ENCODE assay signal across 26 mouse cellular contexts in the genomic region with DNA sequence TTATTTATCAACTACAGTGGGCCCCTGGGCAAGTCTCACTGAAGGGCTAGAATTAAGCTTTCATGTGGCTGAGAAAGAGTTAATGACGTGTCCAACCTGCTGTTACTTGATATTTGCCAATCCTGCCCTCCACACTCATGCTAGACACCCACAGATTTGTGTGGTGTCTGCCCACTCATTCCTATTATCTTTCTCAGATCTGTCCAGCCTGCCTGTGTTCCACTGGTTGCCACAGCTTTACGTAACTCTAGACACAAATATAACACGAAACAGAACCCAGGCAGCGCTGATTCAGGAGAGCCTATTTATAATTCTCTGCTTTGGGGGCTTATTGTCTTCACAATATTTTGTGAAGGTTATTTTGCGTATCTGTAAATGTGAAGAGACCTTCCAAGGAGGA. TPM values are rescaled to one million over a fixed set of nuclear protein-coding genes. Genes with fewer than 3 reads are reported as not detected.
DNase-seq lines count a peak whose midpoint lies in the region; ATAC-seq and TF ChIP-seq lines count a peak whose summit lies in the region.
"Had no signal": no experiment of that assay in that cellular context is flagged by ENCODE, and none has a peak within 500 bp of the region (broad histone marks: within the 10 kb centered on the region; RNA-seq: fewer than 3 reads in every experiment).

No protein-coding gene starts in this region.

- no peak for TF ChIP-seq CTCF in left cerebral cortex, adult 2 months (IDR thresholded peaks at IDR 0.05)
- no peak for TF ChIP-seq CTCF in olfactory bulb, adult 2 months (IDR thresholded peaks at IDR 0.05; ENCODE audit: insufficient read depth, low read depth, low read length)

- DNase-seq in kidney, postnatal 36 days, result no peak
- DNase-seq in left cerebral cortex, adult 2 months (ENCODE audit: extremely low spot score in 1 of 2, low spot score in 2 of 2), result peak in 1 of 2 experiments; percentile 20
- no peak for DNase-seq in left cerebral cortex, adult 11 months (ENCODE audit: low spot score)
- DNase-seq in brain, adult 2 months (ENCODE audit: low read depth, low spot score), result peak; percentile 63
- DNase-seq in cerebellum, adult 11-12 months, result no peak
- DNase-seq: adrenal gland, postnatal 10 days; B cell, adult 2 months; cerebellum, adult 8-10 months; gastrocnemius, adult 2 months; heart, postnatal 36 days; liver; thymus, adult 2 months had no signal

- H3K4me1 ChIP-seq in kidney, embryonic 16.5 days (ENCODE audit: insufficient read depth, low read length), result peaks cover 19% of the 10 kb centered on the region
- H3K4me1 ChIP-seq in olfactory bulb, adult 2 months (ENCODE audit: control insufficient read depth, insufficient read depth, low read length), result peaks cover 19% of the 10 kb centered on the region

- TF ChIP-seq POLR2A in olfactory bulb, adult 2 months (IDR thresholded peaks at IDR 0.05; ENCODE audit: insufficient read depth, low read depth, low read length), result no peak

- H3K9ac ChIP-seq in kidney, embryonic 16.5 days (replicated peaks; ENCODE audit: low read length), result no peak overlapping the region
- H3K9ac ChIP-seq: forebrain, embryonic 12.5 days; heart, embryonic 15.5 days; hindbrain, embryonic 15.5 days; liver, embryonic 15.5 days; lung, embryonic 15.5 days; midbrain, embryonic 15.5 days; neural tube, embryonic 12.5 days had no signal

- H3K36me3 ChIP-seq in kidney, embryonic 16.5 days (ENCODE audit: insufficient read depth, low read length), result peaks cover 19% of the 10 kb centered on the region

- no peak for ATAC-seq in kidney, embryonic 16.5 days (ENCODE audit: low FRiP score, low TSS enrichment)
- ATAC-seq: midbrain, embryonic 15.5 days had no signal

- H3K27me3 ChIP-seq in kidney, embryonic 16.5 days (ENCODE audit: insufficient read depth, low read length), result no peaks in the 10 kb centered on the region
- H3K27me3 ChIP-seq: CH12.LX; forebrain, embryonic 12.5 days; hindbrain, embryonic 15.5 days; lung, embryonic 15.5 days; midbrain, embryonic 15.5 days; neural tube, embryonic 12.5 days had no signal

- intact Hi-C loops in left cerebral cortex, adult 2 months (cut with DNase I), result no loop called here

- 49% methylated on average over 5 of the region's 5 CpGs for WGBS in kidney, embryonic 16.5 days
- 52% methylated on average over 5 of the region's 5 CpGs for WGBS in olfactory bulb, adult 2 months

- no peaks in the 10 kb centered on the region for H3K9me3 ChIP-seq in kidney, embryonic 16.5 days (ENCODE audit: low read length)
- H3K9me3 ChIP-seq: forebrain, embryonic 12.5 days; G1E; heart, embryonic 15.5 days; hindbrain, embryonic 15.5 days; limb, embryonic 10.5 days; liver, embryonic 15.5 days; lung, embryonic 15.5 days; midbrain, embryonic 15.5 days; neural tube, embryonic 12.5 days had no signal

- 0 out of 2 replicates have a peak overlapping the region, but pooled peaks have one; percentile 23 for H3K27ac ChIP-seq in kidney, embryonic 16.5 days (ENCODE audit: low read length)
- peak overlapping the region; percentile 65 for H3K27ac ChIP-seq in left cerebral cortex, adult 2 months
- H3K27ac ChIP-seq in olfactory bulb, adult 2 months (ENCODE audit: insufficient read depth, low read depth, low read length), result 0 out of 2 replicates have a peak overlapping the region, but pooled peaks have one; percentile 20
- H3K27ac ChIP-seq: forebrain, embryonic 12.5 days; heart, embryonic 15.5 days; hindbrain, embryonic 15.5 days; limb, embryonic 10.5 days; liver, embryonic 15.5 days; lung, embryonic 15.5 days; macrophage; midbrain, embryonic 15.5 days; neural tube, embryonic 12.5 days; stomach, postnatal 0 days had no signal

- no peak overlapping the region for H3K4me3 ChIP-seq in kidney, embryonic 16.5 days (ENCODE audit: low read length)
- H3K4me3 ChIP-seq in left cerebral cortex, adult 2 months, result no peak overlapping the region
- no peak overlapping the region for H3K4me3 ChIP-seq in olfactory bulb, adult 2 months (ENCODE audit: insufficient read depth, low read depth, low read length)
- H3K4me3 ChIP-seq: forebrain, embryonic 12.5 days; gastrocnemius, adult 2 months; heart, embryonic 15.5 days; hindbrain, embryonic 15.5 days; limb, embryonic 10.5 days; liver, embryonic 15.5 days; lung, embryonic 15.5 days; midbrain, embryonic 15.5 days; neural tube, embryonic 12.5 days had no signal

- H3K4me2 ChIP-seq in kidney, embryonic 16.5 days (replicated peaks; ENCODE audit: low read depth, low read length), result no peak overlapping the region
- H3K4me2 ChIP-seq: forebrain, embryonic 12.5 days; heart, embryonic 15.5 days; hindbrain, embryonic 15.5 days; liver, embryonic 15.5 days; lung, embryonic 15.5 days; midbrain, embryonic 15.5 days; neural tube, embryonic 12.5 days had no signal

RNA-seq across cellular contexts. Expression of gene Rasl11a, which starts 3.6 kb away (rescaled TPM):
- 90.6 and 100 TPM in 2 replicates for polyA plus RNA-seq in kidney, embryonic 16.5 days (2015; fragmentation: Nextera tagmentation; extraction: Ambion mirVana)
- total RNA-seq in left cerebral cortex, adult 2 months (2021), result 10 to 100 TPM in 1 of 2 experiments, 1 to 10 TPM in 1; 9.2 to 17.1 TPM
- not detected in 2 replicates for polyA plus RNA-seq in olfactory bulb, adult 2 months (2012; ENCODE audit: insufficient read depth, insufficient read length, low replicate concordance, missing spikeins)
- polyA plus RNA-seq: macrophage had no signal

RNA-seq across cellular contexts. Expression of gene Rpl21, which starts 8.6 kb away (rescaled TPM):
- 457 and 459 TPM in 2 replicates for polyA plus RNA-seq in kidney, embryonic 16.5 days (2015; fragmentation: Nextera tagmentation; extraction: Ambion mirVana)
- total RNA-seq in left cerebral cortex, adult 2 months (2021), result 100 to 1,000 TPM; 165 to 172 TPM
- not detected in 2 replicates for polyA plus RNA-seq in olfactory bulb, adult 2 months (2012; ENCODE audit: insufficient read depth, insufficient read length, low replicate concordance, missing spikeins)

RNA-seq across cellular contexts. Expression of gene Usp12, which starts 46.5 kb away (rescaled TPM):
- polyA plus RNA-seq in kidney, embryonic 16.5 days (2015; fragmentation: Nextera tagmentation; extraction: Ambion mirVana), result 22.1 and 23.0 TPM in 2 replicates
- 10 to 100 TPM; 56.0 to 56.7 TPM for total RNA-seq in left cerebral cortex, adult 2 months (2021)
- polyA plus RNA-seq in olfactory bulb, adult 2 months (2012; ENCODE audit: insufficient read depth, insufficient read length, low replicate concordance, missing spikeins), result not detected in 2 replicates

Comparison
In these comparisons a context has a peak if more than half of its experiments do, and no peak if none do; other contexts are left out.
1. RNA of gene Rasl11a, which starts 3.6 kb away (polyA plus RNA-seq): 90.6 to 100 TPM in kidney, embryonic 16.5 days; not detected in olfactory bulb, adult 2 months; every median in the first group is over 10 times any median in the second.
2. RNA of gene Usp12, which starts 46.5 kb away (polyA plus RNA-seq): 22.1 to 23.0 TPM in kidney, embryonic 16.5 days; not detected in olfactory bulb, adult 2 months; every median in the first group is over 10 times any median in the second.
3. Peak in every context shown above with its lines, with median percentiles within 50 percentile points of each other: H3K27ac ChIP-seq.